Mouse (Mus musculus) adrenal gland, adult (tissue): ENCODE data around the gene Rab1a.

Experiments used
- DNase-seq, 2 experiments: peaks; one replicate each; pipeline ENCODE4 v3.0.0; 2022 to 2023; ENCODE audit warnings: low spot score in 1 of 2; ENCODE audit not compliant: inconsistent age in 2 of 2

The Rab1a gene

DNA sequence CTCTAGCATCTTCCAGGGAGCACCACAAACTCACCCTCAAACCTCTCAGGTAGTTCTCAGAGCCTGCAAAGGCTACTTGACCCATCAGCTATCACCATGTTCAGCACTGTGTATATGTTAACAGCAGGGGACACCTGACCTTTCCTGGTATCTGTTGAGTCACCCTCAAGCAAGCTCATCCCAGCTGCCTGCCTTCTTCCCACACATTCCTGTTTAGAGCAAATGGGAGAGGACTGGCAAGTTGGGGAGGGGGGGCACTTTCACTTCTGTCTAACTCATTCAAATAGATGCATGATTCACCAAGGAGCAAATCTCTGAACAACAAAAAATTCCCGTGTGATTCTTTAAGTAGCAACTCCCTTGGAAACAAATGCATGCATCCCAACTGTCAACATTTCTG is 45.4 kb downstream of the Rab1a start:
- no peak for DNase-seq

DNA sequence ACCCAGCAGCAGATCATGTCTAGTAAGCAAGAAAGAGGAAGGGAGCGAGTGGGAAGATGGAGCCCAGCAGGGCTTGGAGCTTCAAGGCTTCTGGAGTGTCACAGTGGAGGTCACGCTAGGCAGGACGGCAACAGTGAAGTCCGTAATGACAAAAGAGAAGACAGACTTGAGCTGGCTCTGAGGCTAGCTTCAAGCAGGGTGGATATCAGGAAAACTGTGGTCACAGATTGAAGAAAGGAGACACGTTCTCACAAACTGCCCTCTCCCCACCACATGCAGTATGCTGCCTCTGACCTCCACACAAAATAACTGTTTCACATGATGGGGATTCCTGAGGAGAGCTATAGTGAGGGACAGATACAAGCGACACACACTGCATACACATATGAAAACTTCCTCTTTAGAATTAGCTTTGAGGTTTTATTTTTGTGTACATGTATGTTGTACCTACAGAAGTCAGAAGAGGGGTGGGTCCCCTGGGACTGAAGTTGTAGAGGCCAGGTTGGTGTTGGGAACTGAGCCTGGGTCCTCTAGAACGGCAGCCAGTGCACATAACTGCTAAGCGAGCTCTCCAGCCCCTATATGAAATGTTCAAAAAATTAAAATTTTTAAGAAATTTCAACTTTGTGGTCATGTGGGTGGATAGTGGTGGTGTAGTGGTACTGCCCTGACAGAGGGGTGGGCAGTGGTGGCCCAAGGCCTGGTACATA is 46.1 kb downstream of the Rab1a start:
- DNase-seq: no peak

DNA sequence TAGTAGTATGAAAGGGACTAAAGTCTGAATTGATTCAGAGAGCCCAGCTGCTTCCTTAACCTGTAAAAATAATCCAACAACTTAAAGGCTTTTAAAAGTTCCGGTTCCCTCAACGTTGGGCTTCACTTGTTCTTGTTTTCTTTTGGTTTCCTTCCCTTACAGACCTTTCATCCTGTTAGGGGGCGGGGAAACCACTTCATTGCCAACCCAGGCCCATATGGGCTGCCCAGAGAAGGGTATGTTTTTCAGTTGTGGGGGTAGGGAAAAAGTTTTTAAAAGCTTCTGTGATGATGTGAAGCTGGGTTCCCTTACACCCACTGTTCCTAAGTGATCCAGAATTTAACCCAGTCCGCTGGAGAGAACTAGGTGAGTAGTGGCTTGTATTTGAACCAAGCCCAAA is 47.0 kb downstream of the Rab1a start:
- DNase-seq: no peak

DNA sequence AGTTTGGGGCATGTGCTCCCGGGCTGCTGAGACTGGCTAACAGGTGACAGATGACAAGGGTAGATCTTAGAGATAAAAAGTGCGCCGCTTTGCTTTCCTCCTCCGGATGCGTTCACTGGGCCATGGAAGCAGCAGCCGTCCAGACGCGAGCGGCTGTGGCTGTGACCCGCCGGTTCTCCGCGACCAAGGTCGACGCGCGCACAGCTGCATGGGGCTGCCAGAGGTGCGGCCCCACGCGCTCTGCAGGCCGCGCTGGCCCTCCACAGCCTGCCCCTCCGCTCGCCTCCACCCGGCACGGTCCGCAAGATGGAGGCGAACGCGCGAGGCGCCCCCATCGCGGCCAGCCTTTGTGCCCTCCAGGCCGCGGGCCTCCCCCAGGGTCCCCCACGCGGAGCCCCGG is 47.6 kb downstream of the Rab1a start:
- no peak for DNase-seq

DNA sequence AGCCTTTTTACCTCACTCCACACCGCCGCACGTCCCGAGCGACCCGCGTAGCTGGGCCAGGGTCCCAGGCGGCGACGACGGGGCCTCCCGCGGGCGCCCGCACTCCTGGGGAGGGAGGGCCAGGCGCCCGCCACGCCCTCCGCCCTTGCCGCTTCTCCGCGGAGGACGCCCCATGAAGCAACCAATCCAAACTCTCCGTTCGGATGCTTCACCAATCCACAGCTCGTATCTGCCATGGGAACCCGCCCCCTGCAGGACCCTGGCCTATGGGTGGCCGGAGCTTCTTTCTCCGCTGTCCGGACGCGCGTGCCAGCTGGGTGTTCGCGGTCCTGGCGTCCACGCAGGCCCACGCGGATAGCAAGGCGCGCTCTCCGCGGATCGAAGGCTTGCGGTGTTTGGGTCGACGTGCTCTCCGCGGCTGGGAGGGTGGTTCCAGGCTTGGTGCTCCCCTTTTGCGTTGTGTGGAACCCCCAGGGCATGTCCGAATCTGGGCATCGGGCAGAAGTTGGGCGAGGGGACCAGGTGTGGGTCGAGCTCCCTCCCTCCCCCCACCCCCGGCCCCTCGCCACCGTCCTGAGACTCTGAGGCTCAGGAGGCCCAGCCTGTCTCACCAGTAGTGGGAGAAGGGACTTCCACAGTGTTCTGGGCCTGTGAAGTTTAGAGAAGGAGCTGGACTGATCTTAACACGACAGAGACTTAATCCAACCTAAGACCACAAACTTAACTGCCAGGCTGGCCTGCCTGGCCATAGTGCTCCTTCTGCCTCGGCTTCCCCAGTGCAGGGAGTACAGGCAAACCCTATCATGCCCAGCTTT is 48.3 kb downstream of the Rab1a start, which contains the start of gene Cep68:
Gene Cep68 (minus strand): TSS at position 134 of the 815 bp plus-strand sequence.
- peak; percentile 97 to 98 for DNase-seq

DNA sequence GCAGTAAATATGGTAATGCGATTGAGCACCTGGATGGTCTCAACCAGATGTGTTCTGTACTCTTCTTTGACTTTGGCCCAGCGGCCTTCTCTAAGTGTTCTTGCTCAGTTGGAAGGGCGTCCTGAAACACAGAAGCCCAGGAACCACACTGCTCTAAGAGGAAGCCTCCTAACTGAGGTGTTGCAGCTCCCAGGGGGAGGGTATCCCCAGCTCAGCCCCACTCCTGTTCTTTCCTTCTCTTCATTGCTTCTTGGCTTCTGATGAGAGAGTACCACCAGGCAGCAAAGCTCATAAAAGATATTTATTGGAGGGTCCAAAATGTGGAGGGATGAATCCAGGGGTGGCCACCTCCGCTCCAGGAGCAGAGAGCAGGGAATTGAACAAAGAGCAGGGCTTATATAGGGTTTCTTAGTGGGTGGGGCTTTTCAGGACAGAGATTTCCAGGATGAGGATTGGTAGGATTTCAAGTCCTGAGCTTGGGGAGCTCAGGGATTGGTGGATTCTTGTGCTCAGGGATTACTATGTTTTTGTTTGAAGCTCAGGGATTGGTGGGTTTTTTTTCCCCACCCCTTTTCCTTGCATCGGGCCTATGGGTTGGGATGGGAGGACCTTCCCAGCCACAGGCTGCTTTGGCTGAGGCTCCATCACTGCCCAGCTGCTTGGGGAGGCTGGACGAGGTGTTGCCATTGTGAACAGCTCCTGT is 49.4 kb downstream of the Rab1a start:
- no peak for DNase-seq

DNA sequence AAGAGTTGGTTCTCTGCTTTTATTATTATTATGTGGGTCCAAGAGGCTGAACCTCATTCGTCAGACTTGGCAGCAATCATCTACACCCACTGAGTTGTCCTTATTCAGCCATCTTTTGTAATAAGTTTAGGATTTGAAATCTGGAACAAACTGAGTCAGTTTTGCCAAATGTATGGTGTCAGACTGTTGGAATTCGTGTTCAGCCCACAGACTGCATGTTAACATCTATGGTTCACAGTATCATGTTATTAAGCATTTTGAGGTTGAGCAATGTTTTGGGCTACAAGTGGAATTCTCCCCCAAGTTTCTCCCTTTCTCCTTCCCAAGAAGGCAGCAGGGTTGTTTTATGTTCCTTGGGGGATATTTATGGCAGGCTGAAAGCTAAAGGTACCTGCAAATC is 51.9 kb downstream of the Rab1a start:
- DNase-seq: no peak

DNA sequence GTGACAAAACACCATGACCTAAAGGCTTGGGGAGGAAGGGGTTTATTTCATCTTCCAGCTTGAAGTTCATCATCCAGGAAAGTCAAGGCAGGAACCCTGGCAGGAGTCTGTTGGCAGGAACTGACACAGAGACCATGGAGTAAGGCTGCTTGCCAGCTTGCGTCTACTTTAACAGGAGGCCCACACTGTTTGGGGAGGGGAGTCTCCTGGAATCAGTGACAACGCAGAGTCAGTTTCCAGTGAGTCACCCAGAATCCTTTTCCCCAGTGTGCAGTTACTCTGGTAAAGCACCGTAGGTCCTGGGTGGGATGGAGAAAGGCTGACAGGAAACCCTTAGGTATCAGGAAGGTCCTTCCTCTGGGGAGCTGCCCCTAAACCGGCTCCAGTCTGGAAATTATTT is 53.6 kb downstream of the Rab1a start:
- no peak for DNase-seq

DNA sequence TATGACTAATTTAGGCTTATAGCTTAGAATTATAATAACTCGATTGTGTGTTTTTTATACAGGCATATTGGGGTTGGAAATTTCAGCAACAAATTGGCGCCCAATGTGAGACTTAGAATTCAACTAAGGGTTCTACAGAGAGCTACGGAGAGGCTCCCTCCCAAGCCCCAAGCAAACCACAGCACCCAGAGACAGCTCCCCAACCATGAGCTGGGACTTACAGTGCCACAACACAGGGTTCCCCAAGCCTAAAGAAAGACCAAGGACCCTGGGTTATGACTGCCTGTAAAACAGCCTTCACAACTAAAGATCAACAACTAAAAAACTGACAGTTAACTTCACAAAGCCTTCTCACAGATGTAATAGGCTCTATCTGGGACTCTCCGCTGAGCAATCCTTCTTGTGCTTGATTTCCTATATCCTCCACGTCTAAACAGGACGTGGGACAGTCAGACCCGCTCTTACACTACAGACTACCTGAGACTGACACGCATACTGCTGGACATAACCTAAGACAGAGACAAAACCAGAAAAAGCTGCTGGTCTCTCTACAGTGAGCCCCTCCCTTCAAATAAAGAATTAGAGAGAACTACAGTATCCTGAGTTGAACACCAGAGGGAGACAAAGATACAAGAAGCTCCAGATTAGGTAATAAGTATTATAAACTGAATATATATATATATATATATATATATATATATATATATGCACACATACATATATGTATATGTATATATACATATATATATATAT is 61.6 kb downstream of the Rab1a start:
- peak in 1 of 2 experiments; percentile 56 for DNase-seq

DNA sequence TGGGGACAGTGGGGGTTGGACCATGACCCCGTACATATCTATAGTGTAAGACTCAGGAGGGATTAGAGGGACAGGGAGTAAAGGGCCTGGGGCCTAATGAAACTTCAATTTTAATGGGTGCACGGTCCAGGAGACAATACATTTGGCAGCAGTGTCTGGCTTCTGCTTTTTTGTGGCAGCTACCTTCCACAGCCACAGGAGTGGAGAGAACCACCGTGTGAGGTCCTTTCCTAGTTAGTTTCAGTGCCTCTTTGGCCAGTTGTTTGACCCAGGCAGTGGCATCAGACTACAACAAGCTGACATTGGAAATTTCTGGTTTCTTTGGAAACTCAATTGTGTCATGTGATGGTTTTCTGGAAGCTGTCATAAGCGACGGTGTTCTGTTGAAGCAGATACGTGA is 68.7 kb downstream of the Rab1a start:
- DNase-seq: no peak

DNA sequence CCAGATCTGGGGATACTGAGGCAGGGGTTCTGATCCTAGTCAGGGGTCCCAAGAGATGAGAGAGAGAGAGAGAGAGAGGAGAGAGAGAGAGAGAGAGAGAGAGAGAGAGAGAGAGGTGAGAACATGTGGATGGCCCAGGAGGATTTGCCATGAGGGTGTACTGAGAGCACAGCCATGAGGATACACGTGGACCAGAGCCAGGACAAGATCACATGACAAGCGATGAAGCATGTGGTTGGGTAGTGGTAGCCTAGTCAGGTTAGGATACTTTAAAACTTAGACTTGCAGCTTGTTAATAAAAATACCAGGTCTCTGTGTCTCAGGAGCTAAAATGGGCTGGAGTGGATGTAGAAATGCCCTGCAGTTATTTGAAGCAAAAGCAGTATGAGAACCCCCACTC is 74.7 kb downstream of the Rab1a start:
- DNase-seq: no peak
